Mouse (Mus musculus) layer of hippocampus, adult 9-10 months (tissue): ENCODE data around the gene Krt13.
A peak's percentile ranks its signal among the peaks of the same experiment; 100 is the strongest.

ENCODE experiments used
- DNase-seq: peaks from one replicate; pipeline ENCODE4 v3.0.0; 2022; ENCODE audit warnings: low spot score

Krt13 gene

GRCm38 (mm10) chr11:100121466-100121865 is at the start of gene Krt13:
Gene Krt13 (minus strand): TSS chr11:100121566.
- no peak for DNase-seq

- peak; percentile 72 for DNase-seq
Measured at GRCm38 (mm10) chr11:100168765-100169762, 47.7 kb upstream of the Krt13 start.

- DNase-seq: no peak
Measured at GRCm38 (mm10) chr11:100168071-100168470, 46.7 kb upstream of the Krt13 start.

GRCm38 (mm10) chr11:100164392-100164791 is 43.0 kb upstream of the Krt13 start:
- DNase-seq: no peak

- no peak for DNase-seq
Measured at GRCm38 (mm10) chr11:100157908-100158477, 36.6 kb upstream of the Krt13 start.

GRCm38 (mm10) chr11:100157331-100157730 is 36.0 kb upstream of the Krt13 start:
- DNase-seq: no peak

GRCm38 (mm10) chr11:100155497-100156255 is 34.3 kb upstream of the Krt13 start:
- no peak for DNase-seq

GRCm38 (mm10) chr11:100148615-100149330 is 27.4 kb upstream of the Krt13 start, which contains the start of gene Krt19:
Gene Krt19 (minus strand): TSS chr11:100148665.
- no peak for DNase-seq

GRCm38 (mm10) chr11:100147566-100148353 is 26.4 kb upstream of the Krt13 start:
- no peak for DNase-seq

GRCm38 (mm10) chr11:100145858-100146560 is 24.6 kb upstream of the Krt13 start:
- no peak for DNase-seq

GRCm38 (mm10) chr11:100145104-100145503 is 23.7 kb upstream of the Krt13 start:
- DNase-seq: no peak

GRCm38 (mm10) chr11:100140966-100141365 is 19.6 kb upstream of the Krt13 start:
- no peak for DNase-seq

- DNase-seq: no peak
Measured at GRCm38 (mm10) chr11:100139391-100139790, 18.0 kb upstream of the Krt13 start.

- no peak for DNase-seq
Measured at GRCm38 (mm10) chr11:100138809-100139208, 17.4 kb upstream of the Krt13 start.

GRCm38 (mm10) chr11:100137693-100138092 is 16.3 kb upstream of the Krt13 start:
- no peak for DNase-seq

GRCm38 (mm10) chr11:100136559-100136958 is 15.2 kb upstream of the Krt13 start:
- no peak for DNase-seq

- no peak for DNase-seq
Measured at GRCm38 (mm10) chr11:100135731-100136130, 14.4 kb upstream of the Krt13 start, which contains the start of gene Krt15. Gene Krt15 (minus strand): TSS chr11:100135928.

- no peak for DNase-seq
Measured at GRCm38 (mm10) chr11:100124901-100125300, 3.5 kb upstream of the Krt13 start.

GRCm38 (mm10) chr11:100120331-100120730 is 1.0 kb downstream of the Krt13 start:
- no peak for DNase-seq

GRCm38 (mm10) chr11:100113742-100114029 is 7.7 kb downstream of the Krt13 start:
- DNase-seq: no peak
